In genomic region chr13:11535874-11536273, GRCm38 (mm10) we compare ENCODE assay signal across 27 mouse cellular contexts.
DNase-seq lines count a peak whose midpoint lies in the region; ATAC-seq and TF ChIP-seq lines count a peak whose summit lies in the region.
"Had no signal": no experiment of that assay in that cellular context is flagged by ENCODE, and none has a peak within 500 bp of the region (broad histone marks: within the 10 kb centered on the region; RNA-seq: fewer than 3 reads in every experiment).

No protein-coding gene starts in this region.

- ATAC-seq in stomach, embryonic 16.5 days (ENCODE audit: insufficient read depth, low FRiP score), result peak; percentile 49; the same call in 1 of the 2 replicates
- no peak for ATAC-seq in midbrain, postnatal 0 days (ENCODE audit: low FRiP score)
- ATAC-seq: activated CD4-positive, CD25-positive, alpha-beta regulatory T cell, adult 4 months; CD4-positive, CD25-positive, alpha-beta regulatory T cell, adult 4 months; forebrain, embryonic 14.5 days; forebrain, embryonic 16.5 days; Patski had no signal

- H3K9ac ChIP-seq in stomach, embryonic 16.5 days (ENCODE audit: low read length), result no peak overlapping the region
- H3K9ac ChIP-seq in midbrain, postnatal 0 days (replicated peaks; ENCODE audit: low read length, poor library complexity, severe bottlenecking), result no peak overlapping the region
- H3K9ac ChIP-seq: embryonic facial prominence, embryonic 13.5 days; embryonic facial prominence, embryonic 15.5 days; forebrain, embryonic 12.5 days had no signal

- DNase-seq in heart, adult 11 months, result peak; percentile 19
- DNase-seq in heart, postnatal 36 days, result no peak
- no peak for DNase-seq in midbrain, postnatal 0 days (ENCODE audit: low spot score)
- no peak for DNase-seq in embryo, embryonic 10 days (ENCODE audit: low spot score)
- DNase-seq: adrenal gland, adult 8-10 months; adrenal gland, postnatal 14 days; adrenal gland, postnatal 36 days; B cell, adult 2 months; cerebellum, adult 11-12 months; cerebellum, adult 2 months; cerebellum, adult 9-10 months; cerebellum, postnatal 10 days; cerebellum, postnatal 25 days; embryo, embryonic 11 days had no signal

- no peaks in the 10 kb centered on the region for H3K27me3 ChIP-seq in stomach, embryonic 16.5 days (ENCODE audit: control insufficient read depth, insufficient read depth, low read length)
- H3K27me3 ChIP-seq in midbrain, postnatal 0 days (ENCODE audit: insufficient read depth, low read length), result no peaks in the 10 kb centered on the region
- H3K27me3 ChIP-seq: CH12.LX; embryonic facial prominence, embryonic 13.5 days; embryonic facial prominence, embryonic 15.5 days; forebrain, embryonic 12.5 days; Patski had no signal

- 0 out of 2 replicates have a peak, but pooled peaks cover 2% of the 10 kb centered on the region for H3K4me1 ChIP-seq in stomach, embryonic 16.5 days (ENCODE audit: control insufficient read depth, insufficient read depth, low read length)
- H3K4me1 ChIP-seq in midbrain, postnatal 0 days (ENCODE audit: insufficient read depth, low read length), result no peaks in the 10 kb centered on the region
- H3K4me1 ChIP-seq: embryonic facial prominence, embryonic 13.5 days; embryonic facial prominence, embryonic 15.5 days; forebrain, embryonic 10.5 days; forebrain, embryonic 12.5 days had no signal

- no peaks in the 10 kb centered on the region for H3K9me3 ChIP-seq in stomach, embryonic 16.5 days (replicated peaks; ENCODE audit: control insufficient read depth, low read length)
- no peaks in the 10 kb centered on the region for H3K9me3 ChIP-seq in midbrain, postnatal 0 days (ENCODE audit: low read length)
- H3K9me3 ChIP-seq: embryonic facial prominence, embryonic 13.5 days; embryonic facial prominence, embryonic 15.5 days; forebrain, embryonic 10.5 days; forebrain, embryonic 12.5 days; G1E had no signal

- TF ChIP-seq CTCF in midbrain, postnatal 0 days (IDR thresholded peaks at IDR 0.05), result no peak

- H3K4me2 ChIP-seq in stomach, embryonic 16.5 days (ENCODE audit: low read depth, low read length), result no peak overlapping the region
- H3K4me2 ChIP-seq in midbrain, postnatal 0 days (ENCODE audit: low read depth, low read length, poor library complexity, severe bottlenecking), result no peak overlapping the region
- H3K4me2 ChIP-seq: embryonic facial prominence, embryonic 13.5 days; embryonic facial prominence, embryonic 15.5 days; forebrain, embryonic 12.5 days had no signal

- H3K4me3 ChIP-seq in stomach, embryonic 16.5 days (replicated peaks; ENCODE audit: low read length), result no peak overlapping the region
- H3K4me3 ChIP-seq in midbrain, postnatal 0 days (ENCODE audit: low read depth, low read length), result no peak overlapping the region
- H3K4me3 ChIP-seq: embryonic facial prominence, embryonic 13.5 days; embryonic facial prominence, embryonic 15.5 days; erythroblast, embryonic 14.5 days; forebrain, embryonic 10.5 days; forebrain, embryonic 12.5 days had no signal

- peak overlapping the region; percentile 34; the same call in 1 of the 2 replicates for H3K27ac ChIP-seq in stomach, embryonic 16.5 days (ENCODE audit: low read length)
- H3K27ac ChIP-seq in midbrain, postnatal 0 days (ENCODE audit: low read depth, low read length), result no peak overlapping the region
- H3K27ac ChIP-seq: embryonic facial prominence, embryonic 13.5 days; embryonic facial prominence, embryonic 15.5 days; forebrain, embryonic 10.5 days; forebrain, embryonic 12.5 days had no signal

- no peaks in the 10 kb centered on the region for H3K36me3 ChIP-seq in stomach, embryonic 16.5 days (ENCODE audit: control insufficient read depth, insufficient read depth, low read length)
- H3K36me3 ChIP-seq in midbrain, postnatal 0 days (ENCODE audit: insufficient read depth, low read length), result no peaks in the 10 kb centered on the region
- H3K36me3 ChIP-seq: embryonic facial prominence, embryonic 13.5 days; embryonic facial prominence, embryonic 15.5 days; forebrain, embryonic 10.5 days; forebrain, embryonic 12.5 days; G1E had no signal

- 44% methylated on average over 3 of the region's 3 CpGs for WGBS in stomach, embryonic 16.5 days
- 83% methylated on average over 3 of the region's 3 CpGs for WGBS in midbrain, postnatal 0 days

- intact Hi-C loops in heart, postnatal 36 days (cut with DNase I), result no loop called here
